Mouse (Mus musculus) cerebellum, adult 8-10 months (tissue): ENCODE results near the gene Slc6a1.
"Not testable (repeated sequence)": the region's sequence is repeated elsewhere in the genome, so short reads cannot be mapped to it uniquely, and the experiment has no call there.

Source experiments
- DNase-seq: peaks from one replicate; pipeline ENCODE4 v3.0.0; 2022

Slc6a1 gene

DNA sequence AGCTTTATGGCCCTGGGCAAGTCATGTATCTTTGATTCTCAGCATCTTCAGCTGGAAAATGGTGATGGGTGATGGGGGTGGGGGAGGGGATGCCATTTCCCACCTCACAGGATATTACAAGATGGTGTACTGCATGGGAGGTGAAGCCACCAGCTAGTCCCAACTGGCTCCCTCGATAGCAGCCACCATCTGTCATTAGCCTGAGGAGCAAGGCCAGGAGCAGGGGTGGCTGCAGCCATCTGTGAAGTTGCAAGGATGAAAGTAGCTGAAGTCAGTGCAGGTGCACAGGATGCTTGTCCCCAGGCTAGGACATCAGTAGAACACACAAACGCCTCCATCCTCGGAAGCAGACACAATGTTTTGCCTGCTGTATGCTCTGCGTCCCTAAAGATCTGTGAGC is 8.5 kb downstream of the Slc6a1 start:
- no peak for DNase-seq

DNA sequence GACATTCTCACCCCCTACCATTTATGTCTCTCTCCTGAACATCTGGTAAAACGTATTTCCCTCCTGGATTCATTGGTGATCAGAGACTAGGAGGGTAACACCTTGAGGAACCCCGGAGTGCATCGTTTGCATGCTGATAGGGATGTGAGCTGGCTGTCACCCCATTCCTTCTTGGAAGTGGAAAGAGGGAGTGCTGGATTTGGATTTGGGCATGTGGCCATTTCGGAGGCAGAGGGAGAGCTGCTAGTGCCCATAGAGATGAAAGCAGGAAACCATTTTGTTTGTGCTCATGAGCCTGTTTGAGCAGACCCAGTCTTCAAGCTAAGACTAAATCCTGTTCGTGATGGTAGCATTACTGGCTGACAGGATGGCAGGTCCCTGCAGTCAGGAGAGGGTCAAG is 9.0 kb downstream of the Slc6a1 start:
- no peak for DNase-seq

DNA sequence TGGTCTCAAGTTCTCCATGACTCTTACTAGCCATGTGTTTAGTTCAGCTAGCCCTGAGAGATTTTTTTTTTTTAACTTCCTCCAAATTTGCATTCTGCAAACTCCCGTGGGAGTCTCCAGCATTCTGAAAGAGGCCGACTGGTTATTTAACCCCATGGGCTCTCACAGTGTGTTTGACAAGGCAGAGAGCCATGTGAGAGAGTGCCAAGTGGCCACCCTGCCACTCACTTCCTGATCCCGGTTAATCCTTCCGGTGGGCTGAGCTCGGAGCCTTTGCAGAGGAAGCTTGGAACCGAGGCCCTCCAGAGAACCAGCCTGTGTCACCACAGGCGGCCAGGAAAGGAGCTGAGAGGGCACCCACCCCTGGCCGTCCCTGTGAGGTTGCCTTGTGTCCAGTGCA is 11.1 kb downstream of the Slc6a1 start:
- no peak for DNase-seq

DNA sequence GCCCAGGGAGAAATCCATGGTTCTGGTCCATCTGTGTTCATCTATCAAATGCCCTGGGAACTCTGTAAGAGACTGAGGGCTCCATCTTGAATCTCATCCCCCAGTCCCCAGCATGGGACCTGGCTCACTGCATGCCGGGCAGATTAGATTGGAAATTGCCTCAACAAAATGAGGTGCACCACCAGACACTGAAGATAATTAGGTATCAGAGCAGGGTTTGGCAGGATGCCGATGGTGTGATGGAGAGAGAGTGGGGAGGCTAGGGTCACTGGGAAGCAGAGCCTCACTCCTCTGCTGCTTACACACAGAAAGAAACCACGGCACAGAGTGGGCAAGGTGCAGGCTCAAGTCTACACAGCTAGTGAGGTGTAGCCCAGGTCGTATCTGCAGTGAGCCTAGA is 12.7 kb downstream of the Slc6a1 start:
- no peak for DNase-seq

DNA sequence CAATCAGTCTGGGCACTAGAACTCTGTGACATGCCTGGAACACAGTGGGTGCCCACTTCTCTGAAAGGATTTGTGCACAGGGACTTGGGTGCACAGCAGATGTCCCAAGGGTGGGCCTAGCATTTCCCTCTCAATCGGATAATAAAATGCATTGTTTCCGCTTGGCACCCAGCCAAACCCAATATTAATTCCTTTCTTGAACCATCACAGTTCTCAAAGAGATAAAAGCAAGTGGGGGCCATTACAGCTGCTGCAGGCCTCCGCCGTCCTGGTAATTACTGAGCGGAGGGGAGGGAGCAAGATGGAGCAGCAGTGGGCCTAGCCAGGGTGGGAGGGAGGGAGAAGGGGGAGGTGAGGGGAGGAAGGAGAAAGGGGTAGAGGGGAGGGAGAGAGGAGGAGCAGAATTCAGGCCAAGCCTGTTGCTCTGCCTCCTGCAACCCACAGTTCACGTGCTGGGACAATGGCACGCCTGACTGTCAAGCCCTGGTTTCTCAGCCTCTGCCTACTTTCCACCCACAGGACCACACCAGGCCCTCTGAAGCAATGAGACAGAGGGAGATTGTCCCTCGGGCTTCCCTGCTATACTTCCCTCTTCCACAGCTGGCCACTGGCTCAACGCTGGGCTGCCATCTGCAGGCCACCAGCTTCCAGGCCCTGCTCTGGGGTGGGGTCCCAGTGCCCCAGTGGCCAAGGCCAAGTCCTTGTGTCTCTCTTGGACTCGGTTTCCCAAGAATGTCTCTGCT is 15.0 kb downstream of the Slc6a1 start:
- no peak for DNase-seq

DNA sequence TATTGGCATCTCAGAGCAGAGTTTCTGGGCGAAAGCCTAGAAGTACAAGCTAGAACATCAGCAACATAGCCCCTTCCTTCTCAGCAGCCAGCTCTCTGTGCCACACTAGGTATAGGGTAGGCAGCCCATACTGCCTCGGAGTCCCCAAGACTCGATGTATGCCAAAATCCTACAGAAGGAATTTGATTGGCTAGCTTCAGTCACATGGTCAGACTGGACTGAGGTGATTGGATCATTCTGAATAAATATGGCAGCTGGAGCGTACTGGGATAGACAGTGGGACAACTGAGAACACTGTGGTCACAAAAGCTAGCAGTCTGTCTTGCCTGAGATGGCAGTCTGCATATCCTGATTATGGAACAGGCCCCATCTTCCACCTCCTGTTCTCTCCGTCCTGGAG is 17.3 kb downstream of the Slc6a1 start:
- DNase-seq, result no peak

DNA sequence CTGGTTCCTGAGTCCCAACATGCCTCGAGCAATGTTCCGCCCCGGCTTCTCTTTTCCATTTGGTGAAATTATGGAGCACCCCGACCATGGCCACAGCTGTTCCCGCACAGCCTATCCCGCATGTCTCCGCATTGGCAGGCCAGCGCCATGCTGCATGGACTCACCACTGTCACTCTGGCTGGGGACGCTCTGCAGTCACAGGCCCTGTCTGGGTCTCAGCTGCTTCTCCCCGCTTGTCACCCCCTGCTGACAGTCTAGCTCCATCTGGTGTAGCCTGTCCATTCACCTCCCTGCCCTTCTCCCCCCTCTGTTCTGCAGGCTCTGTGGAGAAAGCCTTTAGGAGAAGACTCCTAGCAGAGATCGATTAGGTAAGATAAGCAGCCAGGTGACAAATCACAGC is 18.3 kb downstream of the Slc6a1 start:
- no peak for DNase-seq

DNA sequence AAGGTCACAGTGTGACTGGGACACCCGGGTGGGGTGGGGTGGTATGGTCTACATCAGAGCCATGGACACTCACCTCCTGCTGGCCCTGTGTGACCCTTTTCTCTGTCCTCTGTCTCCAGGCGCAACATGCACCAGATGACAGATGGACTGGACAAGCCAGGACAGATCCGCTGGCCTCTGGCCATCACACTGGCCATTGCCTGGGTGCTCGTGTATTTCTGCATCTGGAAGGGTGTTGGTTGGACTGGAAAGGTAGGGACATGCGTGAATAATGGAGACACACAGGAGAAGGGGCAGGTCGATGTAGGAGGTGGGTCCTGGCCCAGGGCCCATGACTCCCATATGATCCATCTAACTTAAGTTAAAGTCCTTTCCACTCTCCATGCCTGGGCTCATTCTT is 22.2 kb downstream of the Slc6a1 start:
- no peak for DNase-seq

DNA sequence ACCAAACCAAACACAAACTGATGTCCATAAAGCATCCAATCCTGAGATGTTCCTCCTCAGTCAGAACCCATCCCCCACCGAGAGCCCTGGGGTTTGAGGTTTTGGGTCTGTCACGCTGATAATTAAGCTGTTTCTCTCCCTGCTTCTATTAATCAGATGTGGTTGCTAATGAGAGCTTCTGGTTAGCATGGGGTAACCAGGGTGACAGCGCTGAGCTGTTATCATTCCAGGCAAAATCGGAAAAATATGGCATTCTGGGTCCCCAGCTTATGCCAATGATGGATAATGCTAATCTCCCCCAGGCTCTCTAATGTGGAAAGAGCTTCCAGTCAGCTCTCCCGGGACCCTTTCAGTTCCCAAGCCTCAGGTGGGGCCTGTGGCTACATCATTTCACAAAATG is 38.1 kb downstream of the Slc6a1 start:
- no peak for DNase-seq

DNA sequence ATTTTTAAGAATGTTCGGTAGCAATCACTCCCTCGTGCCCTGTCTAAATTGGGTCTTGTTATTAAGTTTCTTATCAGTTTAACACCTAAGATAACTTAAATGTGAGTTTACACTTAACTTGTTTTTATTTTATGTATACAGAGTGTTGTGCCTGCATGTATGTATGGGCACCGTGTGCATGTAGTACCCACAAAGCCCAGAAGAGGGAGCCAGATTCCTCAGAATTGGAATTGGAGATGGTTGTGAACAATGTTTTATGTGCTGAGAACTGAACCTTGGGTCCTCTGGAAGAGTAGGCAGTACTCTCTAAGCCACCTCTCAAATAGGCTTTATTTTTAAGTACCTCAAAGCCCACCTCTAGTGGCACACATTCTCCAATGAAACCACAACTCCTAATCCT is 38.7 kb downstream of the Slc6a1 start:
- DNase-seq, result no peak

DNA sequence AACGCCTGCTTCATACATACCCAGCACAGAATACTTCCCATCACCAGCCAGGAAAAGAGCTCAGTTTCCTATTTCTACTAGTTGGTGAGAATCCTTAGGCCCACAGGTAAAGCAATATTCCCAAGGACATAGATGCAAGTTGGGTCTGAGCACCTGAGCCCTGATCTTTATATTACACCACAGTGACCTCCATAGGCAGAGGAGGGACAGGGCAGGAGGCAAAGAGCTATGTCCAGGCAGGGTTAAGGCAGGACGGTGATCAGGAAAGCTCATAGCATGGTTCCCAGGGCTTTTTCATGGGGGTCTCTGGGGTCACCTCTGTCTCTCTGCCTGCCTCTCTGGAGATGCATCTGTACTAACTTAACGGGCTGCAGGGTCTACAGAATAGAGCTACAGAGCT is 40.5 kb downstream of the Slc6a1 start:
- DNase-seq, result no peak

DNA sequence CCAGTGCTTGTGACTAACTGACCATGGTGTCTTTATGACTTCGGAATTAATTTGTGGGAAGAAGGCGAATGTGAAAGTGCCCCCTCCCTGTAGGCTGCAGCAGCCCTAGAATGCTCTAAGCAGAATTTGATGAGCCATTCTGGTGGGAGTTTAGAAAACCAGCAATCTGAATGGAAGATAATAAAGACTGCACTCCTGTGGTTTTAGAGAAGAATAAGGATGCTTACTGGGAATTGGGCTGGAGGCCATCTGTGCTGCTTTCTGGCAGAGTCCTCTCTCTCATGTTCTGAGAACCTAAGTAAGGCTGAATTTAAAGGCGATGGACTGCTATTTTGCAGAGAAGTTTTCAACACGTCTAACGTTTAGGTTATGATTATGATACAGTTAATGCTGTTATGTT is 42.4 kb downstream of the Slc6a1 start:
- DNase-seq, result no peak

DNA sequence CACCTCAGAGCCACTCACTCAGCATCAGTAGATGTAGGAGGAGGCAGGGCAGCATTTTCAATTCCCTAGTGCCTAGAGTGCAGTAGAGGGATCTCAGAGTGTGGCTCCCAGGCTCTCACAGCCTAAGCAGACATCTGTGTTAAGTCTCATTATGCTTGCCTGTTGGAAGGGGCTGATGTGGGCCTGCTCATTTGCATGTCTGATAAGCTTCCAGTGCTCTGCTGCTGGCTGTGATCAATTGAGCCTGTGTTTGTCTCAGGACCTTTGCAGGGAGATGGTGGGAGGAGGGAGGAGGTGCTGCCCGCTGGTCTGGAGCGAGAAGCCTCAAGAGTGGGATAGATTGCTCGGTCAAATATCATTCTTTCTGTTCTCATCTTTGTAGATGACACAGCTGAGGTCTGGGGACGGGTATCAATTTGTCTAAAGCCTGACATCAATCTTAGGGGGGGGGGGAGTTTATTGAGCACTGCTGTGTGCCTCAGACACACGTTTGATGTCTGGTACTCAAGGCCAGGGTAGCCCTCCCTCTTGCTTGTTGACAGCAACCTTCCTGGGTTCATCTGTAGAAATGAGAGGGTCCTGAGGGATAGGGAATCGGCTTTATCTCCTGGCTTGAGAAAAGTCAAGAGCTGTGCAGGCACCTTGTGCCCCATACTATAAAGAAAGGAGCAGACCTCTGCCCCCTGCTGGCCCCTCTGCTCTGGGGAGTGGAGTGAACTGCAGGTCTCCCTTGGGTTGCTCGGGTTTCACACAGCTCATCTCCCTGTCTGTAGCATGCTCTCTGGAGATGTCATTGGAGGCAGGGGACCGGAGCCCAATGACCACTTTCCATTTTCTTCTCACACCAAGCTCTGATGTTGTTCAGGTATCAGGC is 47.4 kb downstream of the Slc6a1 start:
- DNase-seq, result no peak

DNA sequence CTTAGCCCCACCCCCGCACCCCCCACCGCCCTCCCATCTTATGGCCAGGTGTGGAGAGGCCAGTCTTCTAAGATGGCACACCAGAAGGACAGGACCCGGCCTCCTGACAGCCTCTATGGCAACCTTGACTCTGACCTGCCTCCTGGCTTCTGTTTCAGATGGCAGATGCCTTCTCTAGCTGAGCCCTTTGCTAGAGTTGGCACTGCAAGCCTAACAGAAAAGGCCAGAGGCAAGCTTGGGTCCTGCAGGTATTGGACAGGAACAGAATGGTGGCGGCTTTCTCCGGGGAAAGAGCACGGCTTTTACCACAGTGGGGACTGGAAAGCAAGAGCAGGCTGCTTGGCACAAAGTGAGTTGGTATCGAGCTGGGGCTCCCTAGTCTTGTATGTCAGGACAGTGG is 49.5 kb downstream of the Slc6a1 start:
- DNase-seq, result no peak

DNA sequence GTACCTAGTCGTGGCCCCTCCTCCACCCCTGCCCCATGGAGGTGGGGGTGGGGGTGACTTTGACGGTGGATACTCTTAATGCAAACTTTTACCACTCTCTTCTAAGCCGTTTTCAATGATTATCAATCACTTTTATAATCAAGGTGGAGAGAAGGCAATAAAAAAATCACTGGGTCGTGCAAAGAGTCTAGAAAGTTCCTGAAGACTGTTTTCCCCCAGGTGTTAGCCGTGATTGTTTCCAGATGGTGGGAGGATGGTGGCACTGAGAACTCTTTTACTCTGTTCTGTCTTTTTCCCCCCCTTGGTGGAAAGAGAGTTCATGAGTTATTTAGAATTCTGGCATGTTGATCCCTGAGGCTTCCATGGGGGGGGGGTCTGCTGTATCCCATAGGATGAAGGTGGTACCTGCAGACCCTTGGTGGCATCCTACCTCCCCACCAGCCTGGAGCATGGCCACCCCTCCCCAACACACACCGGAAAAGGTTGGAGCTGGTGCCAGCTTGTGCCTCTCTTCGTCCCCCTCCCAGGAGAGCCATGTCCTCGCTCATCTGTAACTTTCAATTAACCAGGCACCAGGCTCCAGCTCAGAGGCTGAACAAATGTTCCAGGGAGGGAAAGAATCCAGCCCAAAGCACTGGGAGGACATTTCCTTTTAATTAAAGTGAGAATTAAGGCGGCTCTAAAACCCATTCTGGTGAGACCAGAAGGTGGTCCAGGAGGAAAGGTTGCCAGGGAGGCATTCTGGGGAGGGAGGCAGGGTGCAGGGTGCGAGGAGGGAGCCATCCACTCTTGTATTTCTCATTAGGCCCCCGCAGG is 53.9 kb downstream of the Slc6a1 start:
- DNase-seq, result no peak

DNA sequence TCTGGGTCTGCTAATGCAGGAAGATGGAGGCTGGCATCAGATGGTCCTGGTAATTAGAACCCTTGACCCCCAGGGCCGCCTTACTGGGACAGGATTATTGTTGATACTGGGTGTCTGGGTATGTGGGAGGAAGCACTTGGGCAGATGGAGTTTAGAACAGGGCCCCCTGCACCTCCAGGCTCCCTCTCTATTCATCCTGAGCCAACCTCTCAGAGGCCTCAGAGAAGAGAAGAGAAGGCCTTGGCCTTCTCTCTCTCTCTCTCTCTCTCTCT is 54.4 kb downstream of the Slc6a1 start:
- DNase-seq, result no peak

DNA sequence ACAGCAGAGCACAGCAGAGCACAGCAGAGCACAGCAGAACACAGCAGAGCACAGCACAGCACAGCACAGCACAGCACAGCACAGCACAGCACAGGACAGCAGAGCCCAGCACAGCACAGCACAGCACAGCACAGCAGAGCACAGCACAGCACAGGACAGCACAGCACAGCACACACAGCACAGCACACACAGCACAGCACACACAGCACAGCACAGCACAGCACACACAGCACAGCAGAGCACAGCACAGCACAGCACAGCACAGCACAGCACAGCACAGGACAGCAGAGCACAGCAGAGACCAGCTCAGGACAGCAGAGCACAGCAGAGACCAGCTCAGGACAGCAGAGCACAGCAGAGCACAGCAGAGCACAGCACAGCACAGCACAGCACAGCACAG is 58.9 kb downstream of the Slc6a1 start:
- not testable (repeated sequence) for DNase-seq

DNA sequence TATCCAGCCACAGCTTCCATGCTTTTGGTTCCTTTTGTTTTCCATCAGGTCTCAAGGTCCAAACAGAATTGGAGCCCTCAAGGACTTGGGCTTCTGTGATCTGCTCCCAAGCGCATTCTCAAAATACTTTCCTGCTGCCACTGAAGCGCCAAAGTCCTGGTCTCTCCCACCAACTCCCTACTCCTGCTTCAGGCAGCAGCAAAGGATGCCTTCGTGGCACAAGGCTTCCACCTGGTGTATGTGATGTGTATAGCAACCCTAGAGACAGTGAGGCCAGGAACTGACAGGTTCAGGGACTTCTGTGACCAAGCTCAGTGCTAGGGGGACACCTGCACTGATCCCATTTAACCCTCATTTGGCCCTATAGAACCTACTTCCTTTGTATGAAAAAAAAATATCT is 61.3 kb downstream of the Slc6a1 start:
- DNase-seq, result peak; percentile 27

DNA sequence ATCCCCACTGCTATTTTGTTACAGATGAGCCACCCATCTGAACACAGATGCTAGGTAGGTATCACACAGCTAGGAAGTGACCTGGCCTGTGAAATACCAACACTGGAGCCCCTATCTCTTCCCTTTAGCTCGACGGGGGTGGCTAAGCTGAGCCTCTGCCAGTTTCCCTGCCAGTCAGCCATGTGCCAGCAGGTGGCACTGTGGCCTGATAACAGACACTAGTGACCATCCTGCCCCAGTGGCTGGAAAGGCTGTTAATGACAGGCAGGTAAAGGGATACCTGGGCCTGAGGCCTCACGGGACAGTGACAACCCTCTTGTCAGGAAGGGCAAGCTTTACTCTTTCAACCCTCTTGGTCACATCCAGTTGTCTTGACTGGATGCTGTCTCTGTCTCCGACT is 62.7 kb downstream of the Slc6a1 start:
- DNase-seq, result peak; percentile 36

DNA sequence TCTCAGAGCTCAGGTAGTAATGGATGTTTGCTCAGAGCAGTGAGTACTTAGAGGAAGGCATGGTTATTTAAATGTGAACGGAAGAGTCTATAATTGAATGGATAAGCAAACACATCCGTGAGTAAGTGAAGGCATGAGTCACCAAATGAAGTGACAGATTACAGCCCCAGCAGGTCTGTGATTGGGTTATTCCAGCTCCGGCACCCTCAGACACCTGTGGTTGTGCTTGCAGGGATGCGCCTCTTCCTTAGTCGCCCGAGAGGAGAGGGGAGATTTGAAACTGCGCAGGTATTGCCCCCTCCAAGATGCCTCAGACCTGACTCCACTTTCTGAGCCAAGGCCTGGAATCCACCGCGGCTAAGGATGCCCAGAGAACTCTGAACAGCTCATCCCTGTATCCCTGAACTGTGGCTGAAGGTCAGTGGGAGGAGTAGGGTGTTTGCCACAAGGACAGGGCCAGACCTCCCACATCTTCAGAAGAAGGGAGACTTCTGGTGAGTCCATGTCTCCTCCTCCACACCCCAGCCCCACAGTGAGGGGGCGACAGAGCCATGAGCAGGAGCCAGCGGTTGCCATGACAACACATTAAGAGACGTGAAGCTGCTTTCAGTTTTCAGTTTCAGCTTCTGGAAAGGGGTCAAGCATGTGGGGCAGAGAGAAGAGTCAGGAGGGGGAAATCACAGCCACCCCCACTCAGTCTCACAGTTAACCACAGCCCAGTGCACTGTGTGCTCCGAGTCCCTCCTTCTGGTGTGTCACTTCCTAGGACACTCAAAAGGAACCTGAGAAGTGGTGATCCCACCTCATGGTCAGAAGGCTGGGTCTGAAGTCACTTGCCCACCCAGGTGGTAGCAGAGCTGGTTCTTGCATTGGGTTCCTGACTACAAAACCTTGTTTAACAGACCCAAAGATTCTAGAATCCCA is 65.7 kb downstream of the Slc6a1 start:
- no peak for DNase-seq

DNA sequence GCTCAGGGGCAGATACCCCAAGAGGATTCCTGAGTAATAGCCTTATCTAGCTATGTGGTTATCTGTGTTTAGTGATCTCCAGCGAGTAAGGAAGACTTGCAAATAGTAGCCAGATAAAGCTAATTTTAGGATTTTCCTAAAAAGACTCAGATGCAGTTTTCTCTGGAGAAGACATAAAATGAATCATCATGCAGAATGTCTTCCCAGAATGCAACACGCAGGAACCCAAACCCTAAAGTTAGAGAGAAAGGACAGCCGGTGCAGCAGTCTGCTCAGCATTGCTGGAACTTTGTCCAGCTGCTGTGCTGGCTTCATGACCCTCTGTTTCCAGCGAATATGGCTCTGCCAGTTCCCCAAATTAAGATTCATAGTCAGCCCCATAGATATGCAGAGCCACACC is 72.2 kb downstream of the Slc6a1 start:
- no peak for DNase-seq

DNA sequence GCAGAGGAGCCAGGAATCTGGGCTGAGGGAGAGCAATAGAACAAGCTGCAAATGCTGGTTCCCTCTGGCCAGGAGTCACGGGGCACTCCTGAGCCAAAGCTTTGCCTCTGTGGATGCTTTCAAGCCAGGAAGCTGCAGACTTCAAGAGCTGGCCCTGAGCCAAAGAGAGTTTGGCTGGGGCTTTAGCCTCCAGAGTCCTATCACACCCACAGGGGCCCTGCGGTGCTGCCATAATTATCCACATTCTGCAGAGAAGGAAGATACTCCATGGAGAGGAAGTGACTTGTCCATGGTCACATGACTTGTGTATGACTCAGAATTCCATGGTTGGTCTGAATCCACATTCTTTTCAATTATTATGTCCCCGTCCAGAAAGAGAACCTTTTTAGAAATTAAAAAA is 75.7 kb downstream of the Slc6a1 start:
- DNase-seq, result no peak

DNA sequence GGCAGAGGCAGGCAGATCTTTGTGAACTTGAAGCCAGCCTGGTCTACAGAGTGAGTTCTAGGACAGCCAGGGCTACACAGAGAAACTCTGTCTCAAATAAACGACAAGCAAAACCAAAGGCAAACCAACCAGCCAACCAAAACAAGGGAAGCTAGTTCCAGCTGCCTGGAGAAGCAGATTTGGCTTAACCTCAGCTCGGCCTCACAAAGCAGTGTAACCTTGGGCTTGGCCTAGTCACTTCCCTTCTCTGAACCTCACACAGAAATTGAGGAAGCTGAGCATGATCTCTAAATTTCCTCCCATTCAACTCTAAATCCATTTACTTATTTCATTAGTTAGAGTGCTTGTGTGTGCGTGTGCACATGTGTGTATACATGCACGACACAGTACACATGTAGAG is 79.9 kb downstream of the Slc6a1 start:
- DNase-seq, result no peak
